Mouse (Mus musculus): ENCODE results near the gene Cbx8.

- no peak for TF ChIP-seq EP300 (optimal IDR thresholded peaks at IDR 0.05)
- TF ChIP-seq CTCF (IDR thresholded peaks at IDR 0.05; ENCODE audit: low read depth): peak; percentile 62
Observed at GRCm38 (mm10) chr11:119044551-119045337, 4.0 kb upstream of the Cbx8 start.

Measured in stomach, postnatal 0 days (tissue).